Mouse (Mus musculus): ENCODE results near the gene Ncapd3.

GRCm38 (mm10) chr9:27011572-27011971, 18.4 kb upstream of the Ncapd3 start:
- TF ChIP-seq CTCF (conservative IDR thresholded peaks at IDR 0.05; ENCODE audit: insufficient read depth, insufficient read length, low read depth, low read length) (no peak), POLR2A (IDR thresholded peaks at IDR 0.05; ENCODE audit: low read depth, low read length) (no peak)
